Mouse (Mus musculus) limb, embryonic 14.5 days (tissue): ENCODE measurements around the gene Sept5. TPM values are rescaled to one million over a fixed set of nuclear protein-coding genes. Genes with fewer than 3 reads are reported as not detected.
A peak's percentile ranks its signal among the peaks of the same experiment; 100 is the strongest.

ENCODE experiments used
- ATAC-seq: fragments of 200-750 bp; cut with Nextera tagmentation; 2 replicates; pipeline ENCODE4 v1.8.0; 2017; ENCODE audit warnings: low read depth, moderate number of reproducible peaks, moderate TSS enrichment; ENCODE audit not compliant: low FRiP score
- DNase-seq: peaks from one replicate; pipeline ENCODE4 v3.0.0-alpha.2; 2015; ENCODE audit warnings: low spot score
- H3K27ac ChIP-seq: fragments of 300-500 bp; sonication (generic); replicated peaks from 2 replicates; pipeline ENCODE4 v1.5.1; 2014; ENCODE audit warnings: low read depth, mild to moderate bottlenecking, low read length, moderate library complexity, mixed read lengths
- H3K27me3 ChIP-seq: fragments of 300-500 bp; sonication (generic); 2 replicates; pipeline ENCODE4 v1.6.1; 2014; ENCODE audit warnings: low read length, mixed read lengths; ENCODE audit not compliant: control insufficient read depth, insufficient read depth
- H3K36me3 ChIP-seq: fragments of 300-500 bp; sonication (generic); 2 replicates; pipeline ENCODE4 v1.6.1; 2014; ENCODE audit warnings: mild to moderate bottlenecking, low read length, moderate library complexity, mixed read lengths; ENCODE audit not compliant: control insufficient read depth, insufficient read depth
- H3K4me1 ChIP-seq: fragments of 300-500 bp; sonication (generic); 2 replicates; pipeline ENCODE4 v1.6.1; 2014; ENCODE audit warnings: antibody characterized with exemption, low read length, mixed read lengths; ENCODE audit not compliant: control insufficient read depth, insufficient read depth
- H3K4me2 ChIP-seq: fragments of 300-500 bp; sonication (generic); replicated peaks from 2 replicates; pipeline ENCODE4 v1.6.1; 2014; ENCODE audit warnings: low read depth, mild to moderate bottlenecking, low read length, moderate library complexity; ENCODE audit not compliant: severe bottlenecking
- H3K4me3 ChIP-seq: fragments of 300-500 bp; sonication (generic); replicated peaks from 2 replicates; pipeline ENCODE4 v1.5.1; 2014; ENCODE audit warnings: low read length
- H3K9ac ChIP-seq: fragments of 300-500 bp; sonication (generic); 2 replicates; pipeline ENCODE4 v1.6.1; 2014; ENCODE audit warnings: mild to moderate bottlenecking, low read depth, low read length, moderate library complexity; ENCODE audit not compliant: severe bottlenecking
- H3K9me3 ChIP-seq: fragments of 300-500 bp; sonication (generic); 2 replicates; pipeline ENCODE4 v1.6.1; 2016; ENCODE audit warnings: low read length; ENCODE audit not compliant: control insufficient read depth
- POLR2A ChIP-seq: fragments of 200-500 bp; IDR thresholded peaks from 2 replicates; pipeline ENCODE4 v1.8.0; 2012; ENCODE audit warnings: inconsistent platforms, mild to moderate bottlenecking, moderate library complexity, borderline replicate concordance; ENCODE audit not compliant: insufficient read depth, insufficient read length; ENCODE audit errors: extremely low read depth
- WGBS: fragments of 180-500 bp; shearing (Covaris S2); extraction: QIAGEN DNeasy Blood & Tissue Kit; methylation state at CpG from one replicate; pipeline ENCODE4 v1.1.7; 2014; 5-methylcytosine and 5-hydroxymethylcytosine counted together
- polyA plus RNA-seq, 2 experiments: library from polyadenylated mRNA; depleted of rRNA in 1 of 2; stranded (reverse) in 1 of 2; unstranded in 1 of 2; fragments of >200 nt; fragmentation: Nextera tagmentation in 1 of 2; extraction: Ambion mirVana in 1 of 2; gene quantifications; 2 replicates each; pipeline versions ENCODE4 v1.2.1 to v1.2.3; 2012 to 2014

Sept5 gene
- polyA plus RNA-seq, 2 experiments, result 43.4 to 94.5 TPM

GRCm38 (mm10) chr16:18624641-18625040 lies 5.1 kb downstream of the Sept5 start:
- no peak for ATAC-seq
- DNase-seq, result no peak
- no peak overlapping the region for H3K4me3 ChIP-seq

DNA sequence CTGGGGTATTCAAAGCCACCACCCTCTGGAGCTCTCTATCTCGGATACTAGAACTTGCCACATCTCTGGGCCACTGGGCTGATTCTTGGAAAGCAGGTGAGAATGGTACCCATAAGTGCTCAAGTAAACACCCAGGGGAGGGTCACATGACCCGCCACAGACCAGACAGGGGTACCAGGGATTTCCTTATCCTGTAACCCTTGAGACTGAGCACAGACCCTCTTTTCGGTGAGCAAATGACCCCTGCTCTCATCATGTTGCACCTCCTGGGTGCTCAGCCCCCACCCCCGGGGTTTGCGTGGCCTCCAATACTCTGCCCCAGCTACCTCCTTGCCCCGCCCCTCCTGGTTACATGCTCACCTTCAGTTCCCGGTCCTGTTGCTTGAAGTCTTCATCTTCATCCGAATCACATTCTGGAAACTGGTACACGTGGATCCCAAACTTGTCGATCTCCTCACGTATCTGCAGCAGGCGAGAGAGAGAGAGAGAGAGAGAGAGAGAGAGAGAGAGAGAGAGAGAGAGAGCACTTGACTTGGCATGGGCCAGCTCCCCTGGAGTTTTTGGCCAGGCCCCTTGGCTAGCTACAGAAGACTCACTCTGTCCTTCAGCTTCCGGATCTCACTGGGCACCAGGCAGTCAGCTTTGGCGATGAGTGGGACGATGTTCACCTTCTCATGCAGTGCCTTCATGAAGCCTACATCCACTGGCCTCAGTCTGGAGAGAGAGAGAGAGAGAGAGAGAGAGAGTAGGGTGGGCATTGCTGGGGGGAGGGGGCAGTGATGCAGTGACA lies 5.8 kb downstream of the Sept5 start:
- Histone ChIP-seq H3K9ac (no peak overlapping the region), H3K4me2 (no peak overlapping the region), H3K4me3 (no peak overlapping the region), H3K9me3 (no peaks in the 10 kb centered on the region), H3K27me3 (peaks cover 71% of the 10 kb centered on the region), H3K36me3 (peaks cover 38% of the 10 kb centered on the region), H3K4me1 (peaks cover 38% of the 10 kb centered on the region), H3K27ac (no peak overlapping the region)
- ATAC-seq (no peak), DNase-seq (no peak)
- WGBS, result 49% methylated on average over 15 of the region's 15 CpGs
- TF ChIP-seq POLR2A, result no peak

More at GRCm38 (mm10) chr16:18624641-18625040, 5.1 kb downstream of the Sept5 start:
- peaks cover 64% of the 10 kb centered on the region for H3K27me3 ChIP-seq
- H3K4me2 ChIP-seq, result no peak overlapping the region
- no peak overlapping the region for H3K9ac ChIP-seq
- H3K36me3 ChIP-seq, result peaks cover 38% of the 10 kb centered on the region
- peaks cover 39% of the 10 kb centered on the region for H3K4me1 ChIP-seq
- no peak overlapping the region for H3K27ac ChIP-seq
- WGBS, result 41% methylated on average over 15 of the region's 15 CpGs
- no peak for TF ChIP-seq POLR2A
- H3K9me3 ChIP-seq, result no peaks in the 10 kb centered on the region

- H3K27me3 ChIP-seq, result peaks cover 79% of the 10 kb centered on the region
- no peak overlapping the region for H3K4me2 ChIP-seq
- H3K27ac ChIP-seq, result no peak overlapping the region
- H3K9ac ChIP-seq, result no peak overlapping the region
- H3K4me3 ChIP-seq, result no peak overlapping the region
- DNase-seq (no peak), ATAC-seq (no peak)
- peaks cover 38% of the 10 kb centered on the region for H3K36me3 ChIP-seq
- peaks cover 30% of the 10 kb centered on the region for H3K4me1 ChIP-seq
- WGBS, result 47% methylated on average over 28 of the region's 29 CpGs
- no peaks in the 10 kb centered on the region for H3K9me3 ChIP-seq
- no peak for TF ChIP-seq POLR2A
Measured at GRCm38 (mm10) chr16:18622916-18623750, 6.6 kb downstream of the Sept5 start.

DNA sequence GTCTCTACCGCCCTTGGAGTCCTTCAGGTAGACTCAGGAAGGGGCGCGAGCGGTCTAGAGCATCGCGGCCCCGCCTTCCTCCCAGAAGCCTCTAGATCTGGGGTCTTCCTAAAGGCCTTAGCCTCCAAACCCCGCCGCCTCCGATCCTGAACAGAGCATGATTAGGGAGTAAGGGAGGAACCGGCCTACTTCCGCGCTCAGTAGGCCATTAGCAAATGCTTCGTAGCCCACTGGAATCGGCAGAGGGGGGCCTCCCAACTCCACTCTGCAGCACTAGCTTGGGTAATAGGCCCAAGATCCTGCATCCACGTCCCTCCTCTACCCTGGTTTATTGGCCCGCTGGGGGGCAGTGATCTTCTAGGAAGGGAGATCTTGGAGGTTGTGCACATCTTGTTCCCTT lies 7.7 kb downstream of the Sept5 start, which contains the start of gene Gp1bb:
Gene Gp1bb, minus strand, starts transcription at position 385 of the 400 bp plus-strand sequence.
- H3K36me3 ChIP-seq, result peaks cover 38% of the 10 kb centered on the region
- ATAC-seq, result no peak
- 19% methylated on average over 17 of the region's 17 CpGs for WGBS
- no peaks in the 10 kb centered on the region for H3K9me3 ChIP-seq
- H3K4me3 ChIP-seq, result peak within 1 kb of the TSS; percentile 49
- H3K9ac ChIP-seq, result peak within 1 kb of the TSS; percentile 44; the same call in 1 of the 2 replicates
- H3K4me1 ChIP-seq, result peaks cover 19% of the 10 kb centered on the region; the same call in 1 of the 2 replicates
- H3K27ac ChIP-seq, result no peak within 1 kb of the TSS
- DNase-seq, result no peak
- TF ChIP-seq POLR2A, result no peak
- peak within 1 kb of the TSS; percentile 85 for H3K4me2 ChIP-seq
- H3K27me3 ChIP-seq, result peaks cover 83% of the 10 kb centered on the region

DNA sequence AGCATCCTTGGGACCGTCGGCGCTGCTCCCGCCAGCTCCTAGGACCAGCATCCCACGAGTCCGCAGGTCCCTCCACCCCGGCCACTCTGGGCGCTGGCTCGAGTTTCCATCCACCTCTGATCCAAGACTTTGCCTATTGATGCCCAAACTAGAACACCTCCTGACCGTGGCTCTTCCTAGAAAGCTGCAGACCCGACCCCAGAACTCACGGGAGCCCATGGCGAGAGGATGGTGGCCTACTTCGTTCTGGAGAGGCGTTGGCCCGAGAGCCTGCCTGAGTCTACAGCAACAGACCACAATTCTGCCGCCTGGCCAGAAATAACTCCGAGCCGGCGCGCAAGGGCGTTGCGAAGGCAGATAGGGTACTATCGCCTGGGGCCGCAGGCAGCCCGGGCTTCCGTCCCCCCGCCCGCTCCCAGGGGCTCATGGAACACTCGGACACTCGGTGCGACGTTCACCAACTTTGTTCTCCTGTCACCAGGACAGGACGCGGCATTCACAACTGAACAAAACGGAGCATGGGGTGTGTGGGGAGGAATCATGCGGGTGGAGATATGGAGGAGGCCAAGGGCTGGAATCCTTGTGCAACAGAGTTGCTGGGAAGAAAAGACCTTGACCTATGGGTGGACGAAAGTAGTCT lies 8.3 kb downstream of the Sept5 start:
- H3K36me3 ChIP-seq, result peaks cover 38% of the 10 kb centered on the region
- peaks cover 18% of the 10 kb centered on the region; the same call in 1 of the 2 replicates for H3K4me1 ChIP-seq
- TF ChIP-seq POLR2A, result no peak
- peak overlapping the region; percentile 49 for H3K4me3 ChIP-seq
- ATAC-seq (no peak), DNase-seq (no peak)
- H3K9ac ChIP-seq, result peak overlapping the region; percentile 44; the same call in 1 of the 2 replicates
- no peaks in the 10 kb centered on the region for H3K9me3 ChIP-seq
- H3K27ac ChIP-seq, result no peak overlapping the region
- 6% methylated on average over 38 of the region's 38 CpGs for WGBS
- peak overlapping the region; percentile 85 for H3K4me2 ChIP-seq
- H3K27me3 ChIP-seq, result peaks cover 83% of the 10 kb centered on the region
